Mouse (Mus musculus): ENCODE data around the gene Pdgfd. TPM values are rescaled to one million over a fixed set of nuclear protein-coding genes. Genes with fewer than 3 reads are reported as not detected.

The Pdgfd gene
- polyA plus RNA-seq (2015; fragmentation: Nextera tagmentation; extraction: Ambion mirVana), result 5.8 and 6.3 TPM in 2 replicates

DNA sequence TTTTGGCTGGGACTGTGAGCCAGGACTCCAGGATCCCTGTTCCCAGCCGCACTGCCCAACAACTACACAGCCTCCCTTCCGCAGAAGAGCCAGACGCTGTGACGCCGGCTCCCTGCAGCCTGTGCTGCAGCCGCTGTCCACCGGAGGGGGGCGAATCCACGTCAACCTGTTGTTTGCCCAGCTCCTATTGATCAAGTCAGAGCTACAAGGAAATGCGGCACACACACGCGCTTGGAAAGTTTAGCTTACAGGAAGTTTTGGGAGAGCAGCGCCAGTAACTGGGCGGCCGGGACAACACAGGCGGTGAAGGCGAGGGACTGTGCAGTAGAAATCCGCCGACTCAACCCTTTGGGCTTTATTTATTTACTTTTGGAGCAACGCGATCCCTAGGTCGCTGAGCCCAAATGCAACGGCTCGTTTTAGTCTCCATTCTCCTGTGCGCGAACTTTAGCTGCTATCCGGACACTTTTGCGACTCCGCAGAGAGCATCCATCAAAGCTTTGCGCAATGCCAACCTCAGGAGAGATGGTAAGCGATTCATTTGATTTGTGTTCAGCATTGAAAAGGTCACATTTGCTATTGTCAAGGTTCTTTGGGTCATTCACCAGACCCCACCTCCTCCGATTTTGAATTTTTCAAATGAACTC lies at the start of gene Pdgfd:
Gene Pdgfd (plus strand): TSS at position 194 of the 647 bp plus-strand sequence.
- no peaks in the 10 kb centered on the region; the same call in 1 of the 2 replicates for H3K4me1 ChIP-seq (replicated peaks; ENCODE audit: control insufficient read depth, insufficient read depth, low read length)
- H3K9ac ChIP-seq (ENCODE audit: low read depth, low read length), result peak within 1 kb of the TSS; percentile 31; the same call in 1 of the 2 replicates
- 2% methylated on average over 32 of the region's 32 CpGs for WGBS
- peak; percentile 82 for TF ChIP-seq CTCF (IDR thresholded peaks at IDR 0.05; ENCODE audit: low read depth)
- H3K36me3 ChIP-seq (ENCODE audit: control insufficient read depth, insufficient read depth), result no peaks in the 10 kb centered on the region
- H3K4me3 ChIP-seq (ENCODE audit: low read depth, low read length), result peak within 1 kb of the TSS; percentile 56
- H3K27ac ChIP-seq (ENCODE audit: low read depth, low read length), result peak within 1 kb of the TSS; percentile 41; the same call in 1 of the 2 replicates
- H3K9me3 ChIP-seq (ENCODE audit: control insufficient read depth), result no peaks in the 10 kb centered on the region
- peak within 1 kb of the TSS; percentile 75 for H3K4me2 ChIP-seq (replicated peaks; ENCODE audit: low read depth)
- no peaks in the 10 kb centered on the region for H3K27me3 ChIP-seq (replicated peaks; ENCODE audit: control insufficient read depth, insufficient read depth, low read length)
- ATAC-seq, result peak; percentile 96

DNA sequence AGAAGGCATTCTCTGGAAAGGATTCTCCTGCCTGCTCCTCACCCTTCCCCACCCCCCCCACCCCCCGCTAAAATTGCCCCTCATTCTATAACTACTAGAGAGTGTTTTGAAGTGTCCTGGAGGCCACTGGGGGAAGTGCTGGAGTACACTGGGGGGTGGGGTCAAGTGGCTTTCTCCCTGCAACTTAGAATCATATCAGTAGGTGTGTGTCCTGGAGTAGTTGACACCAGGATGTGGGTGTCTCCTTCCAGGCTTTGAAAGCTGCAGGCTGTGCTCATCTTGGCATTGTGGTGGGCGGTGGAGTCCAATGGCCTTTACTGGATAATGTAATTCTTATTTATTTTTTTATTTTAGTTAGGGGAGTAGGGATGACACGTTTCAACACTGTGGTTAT lies 651 bp downstream of the Pdgfd start:
- H3K9ac ChIP-seq (ENCODE audit: low read depth, low read length), result 0 out of 2 replicates have a peak overlapping the region, but pooled peaks have one; percentile 31
- peak; percentile 62 for ATAC-seq
- no peak overlapping the region; the same call in 1 of the 2 replicates for H3K27ac ChIP-seq (ENCODE audit: low read depth, low read length)

DNA sequence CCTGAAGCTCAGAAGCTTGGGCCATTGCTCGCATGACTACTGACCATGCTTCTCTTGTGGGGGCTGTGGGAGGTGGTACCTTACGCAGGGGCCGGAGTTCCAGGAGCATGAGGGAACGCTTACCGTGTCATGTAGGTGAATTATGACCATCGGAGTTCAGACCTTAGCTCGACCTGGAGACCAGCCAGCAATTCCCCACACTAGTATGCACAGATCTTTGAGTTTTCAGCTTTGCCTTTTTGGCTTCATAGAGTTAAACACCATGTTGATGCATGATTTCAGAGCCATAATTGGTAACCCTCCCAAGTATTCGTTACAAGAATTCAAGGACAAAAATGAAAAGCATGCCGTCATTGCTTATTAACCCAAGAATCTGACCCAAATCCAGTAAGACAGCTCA lies 2.6 kb downstream of the Pdgfd start:
- Histone ChIP-seq H3K27me3 (replicated peaks; ENCODE audit: control insufficient read depth, insufficient read depth, low read length) (no peaks in the 10 kb centered on the region), H3K27ac (ENCODE audit: low read depth, low read length) (no peak overlapping the region), H3K9ac (ENCODE audit: low read depth, low read length) (no peak overlapping the region), H3K4me1 (replicated peaks; ENCODE audit: control insufficient read depth, insufficient read depth, low read length) (no peaks in the 10 kb centered on the region; the same call in 1 of the 2 replicates), H3K36me3 (ENCODE audit: control insufficient read depth, insufficient read depth) (no peaks in the 10 kb centered on the region), H3K4me3 (ENCODE audit: low read depth, low read length) (no peak overlapping the region), H3K4me2 (replicated peaks; ENCODE audit: low read depth) (no peak overlapping the region), H3K9me3 (ENCODE audit: control insufficient read depth) (no peaks in the 10 kb centered on the region)
- TF ChIP-seq CTCF (IDR thresholded peaks at IDR 0.05; ENCODE audit: low read depth), result no peak
- no peak for ATAC-seq
- WGBS, result 66% methylated on average over 9 of the region's 9 CpGs

More for the DNA sequence above, 651 bp downstream of the Pdgfd start:
- no peaks in the 10 kb centered on the region for H3K9me3 ChIP-seq (ENCODE audit: control insufficient read depth)
- TF ChIP-seq CTCF (IDR thresholded peaks at IDR 0.05; ENCODE audit: low read depth), result no peak
- H3K4me3 ChIP-seq (ENCODE audit: low read depth, low read length), result peak overlapping the region; percentile 56
- H3K27me3 ChIP-seq (replicated peaks; ENCODE audit: control insufficient read depth, insufficient read depth, low read length), result no peaks in the 10 kb centered on the region
- no peaks in the 10 kb centered on the region; the same call in 1 of the 2 replicates for H3K4me1 ChIP-seq (replicated peaks; ENCODE audit: control insufficient read depth, insufficient read depth, low read length)
- H3K4me2 ChIP-seq (replicated peaks; ENCODE audit: low read depth), result peak overlapping the region; percentile 75
- WGBS, result 43% methylated on average over 3 of the region's 3 CpGs
- no peaks in the 10 kb centered on the region for H3K36me3 ChIP-seq (ENCODE audit: control insufficient read depth, insufficient read depth)

DNA sequence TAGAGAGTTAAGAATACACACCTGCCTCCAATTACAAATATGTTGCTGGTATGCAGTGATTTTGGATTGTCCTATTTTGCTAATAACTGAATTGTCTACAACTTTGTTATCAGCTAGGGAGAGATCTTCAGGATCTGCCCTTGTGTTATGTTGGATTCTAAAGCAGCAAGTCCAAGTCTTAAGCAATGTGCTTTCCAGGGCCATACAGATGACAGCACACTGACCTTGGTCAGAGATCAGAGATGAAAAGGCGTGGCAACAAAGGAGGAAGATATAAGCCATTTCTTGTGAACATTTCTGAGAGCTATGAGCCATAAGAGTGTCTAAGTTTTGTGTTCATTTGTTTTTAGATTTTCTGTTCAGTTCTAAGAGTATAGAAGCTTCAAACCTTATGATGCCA lies 4.9 kb downstream of the Pdgfd start:
- 72% methylated on average over 1 of the region's 1 CpGs for WGBS
- no peak for ATAC-seq
- H3K27me3 ChIP-seq (replicated peaks; ENCODE audit: control insufficient read depth, insufficient read depth, low read length), result no peaks in the 10 kb centered on the region
- TF ChIP-seq CTCF (IDR thresholded peaks at IDR 0.05; ENCODE audit: low read depth), result no peak
- H3K9ac ChIP-seq (ENCODE audit: low read depth, low read length), result no peak overlapping the region
- no peaks in the 10 kb centered on the region for H3K9me3 ChIP-seq (ENCODE audit: control insufficient read depth)
- H3K4me3 ChIP-seq (ENCODE audit: low read depth, low read length), result no peak overlapping the region
- H3K27ac ChIP-seq (ENCODE audit: low read depth, low read length), result no peak overlapping the region
- no peak overlapping the region for H3K4me2 ChIP-seq (replicated peaks; ENCODE audit: low read depth)
- no peaks in the 10 kb centered on the region; the same call in 1 of the 2 replicates for H3K4me1 ChIP-seq (replicated peaks; ENCODE audit: control insufficient read depth, insufficient read depth, low read length)
- H3K36me3 ChIP-seq (ENCODE audit: control insufficient read depth, insufficient read depth), result no peaks in the 10 kb centered on the region

DNA sequence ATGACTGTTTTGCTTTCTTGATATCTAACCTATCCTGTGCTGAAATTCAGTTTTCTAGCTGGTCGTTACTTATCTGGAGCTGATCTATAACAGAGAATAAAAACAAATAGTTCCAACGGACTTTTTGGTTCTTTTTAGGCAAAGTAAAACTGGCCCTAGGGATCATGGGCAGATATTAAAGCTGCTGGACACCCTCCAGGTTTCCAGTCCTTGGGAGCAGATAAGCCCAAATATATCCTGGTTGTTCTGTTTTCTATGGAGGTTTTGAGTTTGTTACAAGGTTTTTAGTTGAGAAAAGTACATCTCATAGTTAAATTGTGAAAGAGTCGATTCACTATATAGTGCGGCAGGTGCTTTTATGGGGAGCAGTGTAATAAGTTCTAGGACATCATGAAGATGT lies 7.3 kb downstream of the Pdgfd start:
- Histone ChIP-seq H3K4me2 (replicated peaks; ENCODE audit: low read depth) (no peak overlapping the region), H3K36me3 (ENCODE audit: control insufficient read depth, insufficient read depth) (no peaks in the 10 kb centered on the region), H3K27me3 (replicated peaks; ENCODE audit: control insufficient read depth, insufficient read depth, low read length) (no peaks in the 10 kb centered on the region), H3K9me3 (ENCODE audit: control insufficient read depth) (no peaks in the 10 kb centered on the region), H3K4me3 (ENCODE audit: low read depth, low read length) (no peak overlapping the region), H3K9ac (ENCODE audit: low read depth, low read length) (no peak overlapping the region), H3K27ac (ENCODE audit: low read depth, low read length) (no peak overlapping the region), H3K4me1 (replicated peaks; ENCODE audit: control insufficient read depth, insufficient read depth, low read length) (no peaks in the 10 kb centered on the region)
- TF ChIP-seq CTCF (IDR thresholded peaks at IDR 0.05; ENCODE audit: low read depth), result no peak
- no peak for ATAC-seq
- WGBS, result 81% methylated on average over 4 of the region's 4 CpGs

DNA sequence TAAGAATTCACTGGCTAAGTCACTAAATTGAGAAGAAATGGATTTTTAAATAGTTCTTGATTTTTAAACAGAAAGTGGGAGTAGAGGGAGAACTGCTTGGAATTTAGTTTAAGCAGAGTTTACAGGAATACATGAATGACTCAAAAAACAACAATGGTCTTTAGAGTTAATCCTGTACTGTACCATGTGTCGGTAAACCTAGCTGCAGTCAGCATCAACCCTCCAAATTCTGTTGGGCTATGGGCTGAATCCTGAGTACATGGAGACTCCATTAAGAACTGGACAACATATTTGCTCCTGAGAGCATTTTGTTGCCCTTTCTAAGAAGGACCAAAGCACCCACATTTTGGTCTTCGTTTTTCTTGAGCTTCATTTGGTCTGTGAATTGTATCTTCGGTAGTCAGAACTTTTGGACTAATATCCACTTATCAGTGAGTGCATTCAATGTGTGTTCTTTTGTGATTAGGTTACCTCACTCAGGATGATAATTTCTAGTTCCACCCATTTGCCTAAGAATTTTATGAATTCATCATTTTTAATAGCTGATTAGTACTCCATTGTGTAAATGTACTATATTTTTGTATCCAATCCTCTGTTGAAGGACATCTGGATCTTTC lies 14.0 kb downstream of the Pdgfd start:
- ATAC-seq, result no peak
- H3K36me3 ChIP-seq (ENCODE audit: control insufficient read depth, insufficient read depth), result no peaks in the 10 kb centered on the region
- no peak for TF ChIP-seq CTCF (IDR thresholded peaks at IDR 0.05; ENCODE audit: low read depth)
- H3K9me3 ChIP-seq (ENCODE audit: control insufficient read depth), result no peaks in the 10 kb centered on the region
- no peaks in the 10 kb centered on the region for H3K27me3 ChIP-seq (replicated peaks; ENCODE audit: control insufficient read depth, insufficient read depth, low read length)
- H3K27ac ChIP-seq (ENCODE audit: low read depth, low read length), result no peak overlapping the region
- H3K4me3 ChIP-seq (ENCODE audit: low read depth, low read length), result no peak overlapping the region
- WGBS, result 89% methylated on average over 3 of the region's 3 CpGs
- no peak overlapping the region for H3K9ac ChIP-seq (ENCODE audit: low read depth, low read length)
- no peak overlapping the region for H3K4me2 ChIP-seq (replicated peaks; ENCODE audit: low read depth)
- no peaks in the 10 kb centered on the region for H3K4me1 ChIP-seq (replicated peaks; ENCODE audit: control insufficient read depth, insufficient read depth, low read length)

Measured in intestine, postnatal 0 days (tissue).